Mouse (Mus musculus): Measurements from ENCODE around the gene Ugt1a8.
"Not testable (repeated sequence)": the region's sequence is repeated elsewhere in the genome, so short reads cannot be mapped to it uniquely, and the experiment has no call there.

Gene Ugt1a8

DNA sequence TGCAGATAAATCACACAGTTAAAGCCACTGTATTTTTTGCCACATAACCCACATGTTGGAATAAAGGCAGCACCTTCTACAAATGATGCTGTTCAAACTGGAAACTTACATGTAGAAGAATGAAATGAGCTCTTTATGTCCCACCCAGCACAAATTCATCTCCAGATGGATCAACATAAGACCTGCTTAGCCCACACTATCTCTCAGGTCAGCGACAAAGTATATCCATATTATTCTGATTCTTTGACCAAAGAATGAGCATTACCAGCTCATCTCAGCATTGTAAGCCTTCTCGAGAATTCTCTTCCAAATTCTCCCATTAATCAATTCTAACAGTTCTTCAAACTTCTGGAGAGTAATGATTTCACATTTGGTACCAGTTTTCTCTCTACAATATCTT, 134.6 kb downstream of the Ugt1a8 start:
- DNase-seq (ENCODE audit: low read depth) = no peak

GRCm38 (mm10) chr1:88223011-88223515, 135.4 kb downstream of the Ugt1a8 start:
- DNase-seq (ENCODE audit: low read depth) = not testable (repeated sequence)

DNA sequence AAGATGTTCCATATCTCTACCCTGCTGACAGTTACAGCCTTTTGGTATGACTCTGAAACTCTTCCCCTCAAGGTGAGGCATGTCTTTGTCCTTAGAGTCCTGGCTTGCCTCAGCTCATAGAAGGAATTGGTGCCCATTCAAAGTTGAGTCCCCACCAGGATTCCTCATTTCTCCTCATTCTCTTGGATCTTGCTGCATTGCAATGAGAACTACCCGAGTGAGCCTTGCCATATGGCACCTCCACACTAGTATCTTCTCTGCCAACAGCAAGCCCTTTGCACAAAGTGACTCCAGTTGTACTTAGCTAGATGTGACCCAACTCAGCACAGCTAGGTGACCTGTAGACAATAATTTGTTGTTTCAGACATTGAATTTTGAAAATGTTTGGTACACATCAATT, 136.0 kb downstream of the Ugt1a8 start:
- no peak for DNase-seq (ENCODE audit: low read depth)

GRCm38 (mm10) chr1:88224029-88224776, 136.6 kb downstream of the Ugt1a8 start:
- no peak for DNase-seq (ENCODE audit: low read depth)

DNA sequence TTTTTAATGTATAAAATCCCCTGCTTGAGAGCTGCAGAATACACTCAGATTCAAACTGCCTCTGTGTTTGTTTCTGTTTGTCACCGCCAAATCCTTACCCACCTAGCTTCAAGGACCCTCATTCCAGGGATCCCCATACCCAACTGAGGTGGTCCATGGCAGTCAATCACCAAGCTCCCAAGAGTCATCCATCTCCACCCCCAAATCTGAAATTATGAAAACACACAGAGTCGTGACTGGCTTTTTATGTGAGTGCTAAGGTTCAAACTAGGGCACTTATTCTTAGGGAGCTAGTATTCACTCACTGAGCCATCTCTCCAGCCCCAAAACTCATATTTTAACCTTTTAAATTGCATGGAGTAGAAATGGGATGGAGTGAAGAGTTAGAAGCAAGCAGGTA, 137.7 kb downstream of the Ugt1a8 start:
- DNase-seq (ENCODE audit: low read depth) = not testable (repeated sequence)

GRCm38 (mm10) chr1:88225741-88226140, 138.1 kb downstream of the Ugt1a8 start:
- DNase-seq (ENCODE audit: low read depth) = no peak

- no peak for DNase-seq (ENCODE audit: low read depth)
Measured at GRCm38 (mm10) chr1:88226670-88227379, 139.2 kb downstream of the Ugt1a8 start, which contains the start of gene Mroh2a. Mroh2a (plus strand) TSS chr1:88226986.

DNA sequence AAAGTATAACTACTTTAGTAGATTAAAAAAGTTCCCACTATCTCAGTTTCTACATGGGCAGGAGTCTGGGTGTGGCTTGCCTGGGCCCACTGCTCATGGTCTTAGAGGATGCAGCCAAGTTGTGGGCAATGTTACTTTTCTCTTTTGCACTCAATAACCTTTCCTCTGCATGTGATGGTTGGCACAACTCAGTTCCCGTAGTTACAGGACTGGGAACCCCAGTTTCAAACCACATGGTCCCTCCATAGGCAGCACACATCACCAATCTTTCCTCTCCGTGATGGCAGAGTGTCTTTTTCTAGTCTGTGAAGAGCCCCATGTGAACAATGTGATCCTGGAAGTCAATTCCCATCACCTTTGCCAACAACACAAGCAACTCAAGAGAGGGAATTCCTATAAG, 139.9 kb downstream of the Ugt1a8 start:
- DNase-seq (ENCODE audit: low read depth) = no peak

DNA sequence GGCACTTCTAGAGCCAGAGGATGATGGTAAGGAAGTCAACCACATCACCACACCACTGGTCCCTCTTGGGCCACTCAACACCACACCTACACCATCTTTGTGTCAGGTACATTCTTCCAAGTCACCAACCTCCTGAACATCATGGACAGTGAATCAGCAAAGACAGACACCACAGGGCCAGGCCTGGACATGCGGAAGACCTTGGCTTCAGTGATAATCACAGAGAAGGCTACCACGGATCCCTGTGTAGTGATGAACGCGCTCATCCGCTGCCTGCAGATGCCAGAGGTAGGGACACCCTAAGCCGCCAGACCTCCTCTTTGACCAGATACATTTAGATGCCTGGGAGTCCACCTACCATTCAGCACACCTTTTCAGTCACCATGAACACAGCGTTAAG, 140.5 kb downstream of the Ugt1a8 start:
- DNase-seq (ENCODE audit: low read depth) = no peak

- DNase-seq (ENCODE audit: low read depth) = no peak
Measured at GRCm38 (mm10) chr1:88229566-88229965, 142.0 kb downstream of the Ugt1a8 start.

DNA sequence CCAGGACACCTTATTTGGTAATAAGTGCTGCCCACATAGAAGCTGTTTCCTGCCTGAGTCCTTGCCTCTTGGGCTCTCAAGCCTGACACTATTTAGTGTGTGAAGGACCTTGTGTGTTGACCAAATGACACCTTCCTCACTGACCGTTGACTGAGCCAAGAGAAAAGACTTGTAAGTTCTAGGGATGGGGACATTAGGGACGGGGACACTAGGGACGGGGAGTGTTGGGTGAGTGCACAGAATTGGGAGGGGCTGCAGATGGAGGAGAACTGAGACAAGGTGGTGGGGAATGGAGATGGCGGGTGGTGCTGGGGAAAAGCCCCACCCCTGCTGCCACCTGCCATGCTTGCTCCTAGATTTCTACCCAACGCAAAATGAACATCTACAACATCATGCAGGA, 142.4 kb downstream of the Ugt1a8 start:
- DNase-seq (ENCODE audit: low read depth) = no peak

- DNase-seq (ENCODE audit: low read depth) = no peak
Measured at GRCm38 (mm10) chr1:88230421-88230820, 142.8 kb downstream of the Ugt1a8 start.

GRCm38 (mm10) chr1:88230981-88231802, 143.6 kb downstream of the Ugt1a8 start:
- no peak for DNase-seq (ENCODE audit: low read depth)

DNA sequence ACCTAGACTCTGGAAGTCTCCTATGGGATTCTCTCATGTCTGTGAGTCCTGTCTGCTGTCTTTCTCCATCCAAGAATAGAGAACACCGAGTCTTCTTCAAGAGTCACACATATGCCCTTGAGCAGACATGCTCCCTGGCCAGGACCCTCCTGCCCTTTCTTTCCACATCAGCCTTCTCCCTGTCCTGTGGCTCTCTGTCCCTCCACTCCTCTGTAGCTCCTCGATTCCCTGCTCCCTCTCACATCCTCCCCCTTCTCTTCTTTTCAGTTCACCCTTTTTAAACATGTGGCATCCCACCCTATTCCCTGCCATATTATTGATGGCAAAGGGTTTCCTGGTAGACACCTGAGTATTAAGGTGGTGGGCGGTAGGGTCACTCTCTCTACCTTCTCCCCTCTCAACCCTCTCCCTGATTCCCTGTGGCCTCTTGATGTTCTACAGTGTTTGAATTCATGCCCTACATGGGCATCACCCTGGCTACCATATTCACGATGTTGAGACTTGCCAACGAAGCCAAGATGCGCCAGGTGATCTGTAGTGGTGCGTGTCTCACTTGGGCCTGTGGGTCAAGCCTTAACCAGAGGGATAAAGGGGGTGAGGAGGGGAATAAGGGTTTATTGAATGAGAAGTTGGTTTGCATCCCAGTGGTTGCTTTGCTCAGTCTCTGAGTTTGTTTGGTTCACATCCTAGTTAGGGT, 144.3 kb downstream of the Ugt1a8 start:
- no peak for DNase-seq (ENCODE audit: low read depth)

DNA sequence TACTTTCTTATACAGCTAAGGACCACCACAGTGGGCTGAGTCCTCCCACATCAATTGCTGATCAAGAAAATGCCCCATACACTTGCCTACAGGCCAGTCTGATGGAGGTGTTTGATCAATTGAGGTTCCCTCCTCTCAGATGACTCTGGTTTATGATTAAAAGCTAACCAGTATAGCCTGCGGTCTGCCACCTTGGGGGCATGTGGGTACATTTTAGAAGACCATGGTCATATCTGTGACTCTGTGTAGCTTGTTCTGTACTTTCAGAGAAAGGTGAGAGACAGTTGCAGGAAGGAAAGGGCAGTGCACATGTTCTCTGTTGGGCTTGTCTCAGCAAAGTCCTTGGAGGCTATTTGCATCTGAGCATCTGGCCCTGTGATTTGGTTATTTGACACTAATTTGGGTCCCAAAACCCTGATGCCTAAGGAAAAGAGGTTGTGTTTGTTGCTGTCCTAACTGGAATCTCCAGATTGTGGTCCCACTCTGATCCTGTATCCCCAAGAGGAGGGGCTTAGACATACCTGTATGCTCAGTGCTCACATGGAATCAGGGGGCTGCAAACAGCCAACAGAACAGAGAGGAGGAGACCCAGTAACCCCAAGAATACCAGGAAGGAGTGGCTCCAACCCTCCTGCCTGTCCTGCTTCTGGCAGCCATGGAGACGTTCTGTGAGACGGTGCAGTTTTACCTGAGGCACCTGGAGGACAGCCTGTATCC, 145.2 kb downstream of the Ugt1a8 start:
- DNase-seq (ENCODE audit: low read depth) = no peak

DNA sequence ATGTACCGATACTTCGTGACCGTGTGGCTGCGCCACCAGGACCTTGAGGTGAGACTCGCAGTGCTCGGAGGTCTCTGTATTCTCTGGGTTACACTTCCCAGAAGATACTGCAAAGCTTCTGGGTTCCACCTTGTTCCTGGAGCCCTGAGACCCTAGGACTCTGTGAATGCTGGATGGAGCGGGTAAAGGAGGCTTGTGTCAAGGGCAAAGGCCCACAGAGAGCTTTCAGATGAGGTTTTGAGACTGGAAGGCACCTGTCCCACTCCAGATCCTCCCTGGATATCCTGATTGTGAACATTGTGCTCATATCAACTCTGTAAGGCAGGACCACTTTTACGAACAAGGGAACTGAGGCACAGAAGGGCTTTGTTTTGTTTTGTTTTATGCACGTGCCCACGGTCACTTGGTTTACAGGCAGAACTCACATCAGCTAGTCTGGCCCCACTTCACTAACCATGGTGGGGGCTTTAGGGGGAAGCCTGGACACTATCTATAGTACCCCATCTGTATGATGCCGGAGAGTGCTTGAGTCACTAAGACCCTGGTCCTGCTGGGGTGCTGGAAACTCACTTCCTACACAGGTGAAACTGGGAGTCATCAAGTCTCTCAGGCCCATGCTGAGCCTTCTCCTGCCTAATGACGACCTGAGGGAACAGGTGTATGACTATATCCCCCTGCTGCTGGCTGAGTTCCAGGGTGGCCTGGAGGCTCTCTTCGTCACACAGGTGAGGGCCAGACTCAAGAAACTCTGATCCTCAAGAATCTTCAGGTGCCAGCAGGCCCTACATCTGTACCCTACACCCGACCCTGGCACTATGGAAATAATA, 146.0 kb downstream of the Ugt1a8 start:
- DNase-seq (ENCODE audit: low read depth) = no peak

- DNase-seq (ENCODE audit: low read depth) = no peak
Measured at GRCm38 (mm10) chr1:88234248-88234610, 146.6 kb downstream of the Ugt1a8 start.

GRCm38 (mm10) chr1:88234646-88235045, 147.0 kb downstream of the Ugt1a8 start:
- no peak for DNase-seq (ENCODE audit: low read depth)

DNA sequence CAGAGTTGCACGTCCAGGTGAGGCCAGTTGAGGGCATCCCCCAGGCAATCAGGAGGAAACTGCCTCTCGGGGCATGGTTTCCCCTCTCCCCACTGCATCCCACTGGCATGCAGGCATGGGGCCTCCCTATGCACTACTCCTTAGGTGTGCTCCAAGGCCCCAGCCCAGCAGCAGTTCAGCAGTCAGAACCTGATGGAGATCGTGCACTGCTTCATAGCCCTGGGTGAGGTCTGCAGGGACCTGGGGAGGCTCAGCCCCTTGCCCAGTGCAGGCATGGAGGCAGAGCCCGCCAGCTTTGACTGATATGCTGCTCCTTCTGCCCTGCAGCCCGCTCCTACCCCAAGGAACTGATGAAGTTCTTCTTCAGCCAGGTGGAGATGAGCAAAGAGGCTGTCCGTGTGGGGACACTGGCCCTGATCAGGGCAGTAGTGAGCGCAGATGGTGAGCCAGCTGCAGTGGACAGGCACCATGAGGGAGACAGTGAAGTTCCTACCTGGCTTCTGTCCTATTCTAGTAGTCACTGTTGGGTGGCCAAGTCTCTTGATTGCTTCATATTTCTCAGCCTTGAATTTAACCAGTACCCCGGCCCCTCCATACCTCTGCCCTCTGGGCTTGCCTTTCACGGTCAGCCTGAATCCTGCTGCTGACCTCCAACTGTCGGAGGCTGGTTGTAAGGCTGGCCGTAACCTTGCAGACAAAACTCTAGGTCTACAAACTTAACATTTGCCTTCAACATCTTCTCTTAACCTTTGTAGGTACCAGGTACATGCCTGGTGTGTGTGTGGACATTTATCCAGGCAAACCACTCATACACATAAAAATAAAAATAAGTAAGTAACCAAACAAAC, 147.7 kb downstream of the Ugt1a8 start:
- DNase-seq (ENCODE audit: low read depth) = no peak

Measured in induced T-regulatory cell, adult 2 months (primary cell).